Mouse (Mus musculus): ENCODE measurements at regions not wholly inside any gene's neighbourhood (a gene's known extent, or its start where the extent isn't known, plus 50 kb on each side); places are given as distances from the start of the nearest gene placed in this dataset.
"Not testable (repeated sequence)": the region's sequence is repeated elsewhere in the genome, so short reads cannot be mapped to it uniquely, and the experiment has no call there.

GRCm38 (mm10) chrX:159056462-159056805 is 153.7 kb upstream of the Rps6ka3 start:
- DNase-seq (ENCODE audit: extremely low spot score in 1 of 2, low spot score in 2 of 2) = no peak
- intact Hi-C loops (cut with DNase I) = no loop called here

DNA sequence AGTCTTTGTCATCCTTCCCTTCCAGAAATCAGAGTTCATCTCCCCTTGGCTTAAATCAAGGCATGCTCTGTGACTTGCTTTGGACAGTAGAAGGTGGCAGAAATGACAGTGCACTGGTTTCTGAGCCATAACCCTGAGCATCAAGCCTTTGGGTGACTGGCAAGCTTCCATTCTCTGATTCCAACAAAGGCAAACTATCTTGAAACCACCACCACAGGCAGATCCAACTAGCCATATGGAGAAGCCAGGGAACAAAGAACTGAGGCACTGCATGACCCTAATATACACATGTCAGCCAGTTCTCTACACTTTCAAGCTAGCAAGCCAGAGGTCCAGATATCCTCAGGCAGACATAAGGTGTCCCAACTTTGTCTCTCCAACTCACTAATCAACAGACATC is 151.2 kb upstream of the Rps6ka3 start:
- intact Hi-C loops (cut with DNase I) = no loop called here
- DNase-seq (ENCODE audit: extremely low spot score in 1 of 2, low spot score in 2 of 2) = no peak

DNA sequence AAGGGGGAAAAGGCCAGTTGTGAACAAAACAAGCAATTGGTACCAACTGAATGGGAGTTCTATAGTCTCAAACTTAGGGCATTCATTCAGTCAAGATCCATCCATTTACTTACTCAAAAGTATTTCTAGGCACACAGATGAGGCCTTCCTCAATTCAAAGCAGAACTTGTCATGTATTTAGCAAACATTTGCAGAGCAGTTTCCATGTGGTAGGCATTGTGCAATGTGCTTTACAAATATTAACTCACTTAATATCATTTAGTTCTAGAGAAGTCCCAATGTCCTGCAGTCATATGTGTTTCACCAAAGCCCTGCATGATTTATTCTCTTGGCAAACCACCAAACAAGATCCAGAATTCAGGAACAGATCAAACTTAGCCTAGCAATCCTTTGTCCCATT is 148.8 kb upstream of the Rps6ka3 start:
- no peak for DNase-seq (ENCODE audit: extremely low spot score in 1 of 2, low spot score in 2 of 2)
- intact Hi-C loops (cut with DNase I) = loop anchor here (10.0 kb wide), 1 partner anchor 193 kb away; no protein-coding TSS in a partner anchor

- no peak for DNase-seq (ENCODE audit: extremely low spot score in 1 of 2, low spot score in 2 of 2)
- intact Hi-C loops (cut with DNase I) = loop anchor here (10.0 kb wide), 1 partner anchor 189 kb away; no protein-coding TSS in a partner anchor
These were observed 143.9 kb upstream of the Rps6ka3 start for GRCm38 (mm10) chrX:159066212-159066611.

- intact Hi-C loops (cut with DNase I) = no loop called here
These were observed 137.5 kb upstream of the Rps6ka3 start for GRCm38 (mm10) chrX:159072647-159073046.

GRCm38 (mm10) chrX:159073533-159073932 is 136.6 kb upstream of the Rps6ka3 start:
- intact Hi-C loops (cut with DNase I) = no loop called here
- no peak for DNase-seq (ENCODE audit: extremely low spot score in 1 of 2, low spot score in 2 of 2)

More at GRCm38 (mm10) chrX:159072647-159073046, 137.5 kb upstream of the Rps6ka3 start:
- DNase-seq (ENCODE audit: extremely low spot score in 1 of 2, low spot score in 2 of 2) = no peak

DNA sequence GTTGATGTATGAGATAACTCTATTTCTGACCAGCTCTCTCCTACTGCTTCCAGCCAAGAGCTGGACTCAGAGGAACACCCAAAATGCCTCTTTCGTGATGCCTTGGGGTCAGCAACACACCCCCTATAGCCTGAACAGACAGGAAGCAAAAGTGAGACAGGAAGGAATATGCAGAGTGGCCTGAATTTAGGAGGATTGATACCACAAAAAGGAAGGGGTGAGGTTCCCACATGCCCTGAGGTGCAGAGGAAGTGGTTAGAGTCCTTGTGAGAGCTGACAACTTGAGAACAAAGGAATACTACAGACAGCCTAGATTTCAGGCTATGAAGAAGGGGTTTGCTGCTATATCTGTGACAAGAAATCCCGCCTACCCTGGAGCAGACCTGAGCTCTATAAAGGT is 129.6 kb upstream of the Rps6ka3 start:
- DNase-seq (ENCODE audit: extremely low spot score in 1 of 2, low spot score in 2 of 2) = no peak
- intact Hi-C loops (cut with DNase I) = no loop called here

DNA sequence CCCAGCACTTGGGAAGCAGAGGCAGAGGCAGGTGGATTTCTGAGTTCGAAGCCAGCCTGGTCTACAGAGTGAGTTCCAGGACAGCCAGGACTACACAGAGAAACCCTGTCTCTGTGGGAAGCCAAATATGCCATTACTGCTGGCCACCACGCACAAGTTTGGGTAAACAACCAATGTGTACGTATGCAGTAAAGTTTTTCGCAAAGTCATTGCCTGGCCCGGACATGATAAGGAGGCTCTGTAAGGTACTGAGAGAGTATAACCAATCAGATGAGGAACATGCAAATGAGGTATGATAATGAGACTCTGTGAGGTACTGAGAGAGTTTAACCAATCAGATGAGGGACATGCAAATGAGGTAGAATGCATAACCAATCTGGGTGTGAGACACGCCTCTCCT is 99.5 kb upstream of the Rps6ka3 start:
- DNase-seq (ENCODE audit: extremely low spot score in 1 of 2, low spot score in 2 of 2); intact Hi-C loops (cut with DNase I): not testable (repeated sequence)

- DNase-seq (ENCODE audit: extremely low spot score in 1 of 2, low spot score in 2 of 2) = no peak
These were observed 93.9 kb upstream of the Rps6ka3 start for GRCm38 (mm10) chrX:159116210-159116609.

DNA sequence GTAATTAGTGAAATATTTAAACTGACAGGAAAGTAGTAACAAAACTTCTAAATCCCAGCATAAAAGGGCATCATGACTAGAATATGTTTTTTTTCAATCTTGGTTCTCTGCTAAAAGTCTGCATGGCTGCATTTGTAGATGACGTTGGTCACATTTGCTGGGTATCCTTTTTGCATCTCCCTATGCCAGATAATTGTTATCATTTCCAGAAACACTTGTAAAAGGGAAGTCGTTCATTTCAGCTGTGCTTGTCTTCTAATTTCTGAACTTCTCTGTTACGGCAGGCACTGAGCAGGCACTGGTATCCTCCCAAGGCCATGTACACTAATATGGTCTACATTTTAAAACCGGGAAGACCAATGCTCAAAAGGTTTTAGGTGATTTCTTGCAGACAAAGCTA is 69.6 kb upstream of the Rps6ka3 start:
- intact Hi-C loops (cut with DNase I) = no loop called here
- no peak for DNase-seq (ENCODE audit: extremely low spot score in 1 of 2, low spot score in 2 of 2)

More at GRCm38 (mm10) chrX:159116210-159116609, 93.9 kb upstream of the Rps6ka3 start:
- intact Hi-C loops (cut with DNase I) = no loop called here

DNA sequence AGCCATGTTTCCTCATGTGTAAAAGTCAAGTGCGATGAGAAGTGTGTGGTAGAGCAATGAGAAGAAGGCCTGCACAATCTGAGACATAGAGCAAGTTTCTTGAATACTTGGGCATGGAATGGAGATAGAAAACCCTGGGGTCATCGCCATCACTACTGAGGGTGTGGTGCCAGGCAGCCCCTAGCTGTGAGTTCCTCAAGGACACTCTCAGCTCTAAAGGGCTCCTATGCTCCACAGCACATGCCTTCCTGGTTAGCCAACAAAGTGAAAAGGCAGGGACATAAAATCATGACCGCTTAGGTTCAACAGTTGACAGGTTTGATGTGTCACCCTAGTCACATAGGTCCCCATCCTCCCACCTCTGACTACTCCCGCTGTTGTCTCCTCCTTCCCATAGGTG is 66.8 kb upstream of the Rps6ka3 start:
- no peak for DNase-seq (ENCODE audit: extremely low spot score in 1 of 2, low spot score in 2 of 2)
- intact Hi-C loops (cut with DNase I) = no loop called here

- DNase-seq (ENCODE audit: extremely low spot score in 1 of 2, low spot score in 2 of 2) = no peak
- intact Hi-C loops (cut with DNase I) = no loop called here
These were observed 65.4 kb upstream of the Rps6ka3 start for GRCm38 (mm10) chrX:159144674-159145073.

- intact Hi-C loops (cut with DNase I) = no loop called here
- DNase-seq (ENCODE audit: extremely low spot score in 1 of 2, low spot score in 2 of 2) = no peak
These were observed 64.9 kb upstream of the Rps6ka3 start for GRCm38 (mm10) chrX:159145212-159145611.

DNA sequence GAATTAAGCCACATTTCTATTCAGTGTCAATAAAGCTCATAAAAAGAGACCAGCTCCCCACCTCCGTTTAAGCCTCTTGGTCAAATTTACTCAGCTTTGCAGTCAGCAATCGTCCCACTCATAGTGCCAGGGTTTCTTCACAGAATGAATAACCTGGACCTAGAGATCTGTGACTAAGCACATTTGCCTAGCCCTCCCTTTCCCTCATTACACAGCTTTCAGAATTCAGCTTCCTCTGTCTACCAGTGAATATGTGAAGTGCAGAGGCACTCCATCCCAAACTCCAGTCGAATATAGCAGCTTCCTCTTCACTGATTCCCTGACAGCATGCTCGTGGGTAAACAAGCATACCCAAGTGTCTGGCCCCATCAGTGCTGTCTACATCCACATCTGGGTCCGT is 54.3 kb upstream of the Rps6ka3 start:
- DNase-seq (ENCODE audit: extremely low spot score in 1 of 2, low spot score in 2 of 2) = no peak
- intact Hi-C loops (cut with DNase I) = no loop called here

GRCm38 (mm10) chrX:159156976-159157375 is 53.1 kb upstream of the Rps6ka3 start:
- no peak for DNase-seq (ENCODE audit: extremely low spot score in 1 of 2, low spot score in 2 of 2)
- intact Hi-C loops (cut with DNase I) = no loop called here

DNA sequence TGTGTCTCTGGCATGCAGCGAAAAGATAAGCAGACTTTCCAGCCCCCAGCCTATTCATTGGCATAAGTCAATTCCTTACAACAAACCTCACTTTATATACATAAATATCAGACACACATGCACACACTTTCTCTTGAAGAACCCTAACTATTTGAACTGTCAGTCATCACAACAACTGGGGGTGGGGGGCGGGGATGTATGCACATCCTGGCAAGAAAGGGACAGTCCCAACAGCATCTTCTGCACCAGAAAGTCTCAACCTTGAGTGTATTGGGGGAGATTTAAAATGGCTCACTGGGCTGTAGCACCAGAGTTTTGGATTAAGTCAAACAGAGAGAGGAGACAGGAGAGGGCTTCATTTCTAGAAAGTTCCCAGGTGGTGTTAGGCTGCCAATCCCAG is 50.4 kb upstream of the Rps6ka3 start:
- no peak for DNase-seq (ENCODE audit: extremely low spot score in 1 of 2, low spot score in 2 of 2)
- intact Hi-C loops (cut with DNase I) = no loop called here

Measured in left cerebral cortex, postnatal 10 days (tissue).